Mouse (Mus musculus) ES-Bruce4 (cell line): ENCODE measurements around the gene Xcr1. TPM values are rescaled to one million over a fixed set of nuclear protein-coding genes. Genes with fewer than 3 reads are reported as not detected.

Experiments used
- H3K27ac ChIP-seq: 2 replicates; pipeline ENCODE4 v1.5.1; 2012; ENCODE audit warnings: low read length, inconsistent platforms; ENCODE audit not compliant: insufficient read depth
- H3K27me3 ChIP-seq: 2 replicates; pipeline ENCODE4 v1.6.1; 2012; ENCODE audit warnings: mild to moderate bottlenecking, low read length, inconsistent platforms; ENCODE audit not compliant: control insufficient read depth, poor library complexity, insufficient read depth, severe bottlenecking
- H3K36me3 ChIP-seq: 2 replicates; pipeline ENCODE4 v1.6.1; 2012; ENCODE audit warnings: inconsistent platforms, mild to moderate bottlenecking, low read length, moderate library complexity; ENCODE audit not compliant: control insufficient read depth, poor library complexity, insufficient read depth, severe bottlenecking
- H3K4me1 ChIP-seq: one replicate; pipeline ENCODE4 v1.8.1; 2011; ENCODE audit warnings: low read length; ENCODE audit not compliant: control insufficient read depth, insufficient read depth
- H3K4me3 ChIP-seq: 2 replicates; pipeline ENCODE4 v1.5.1; 2011; ENCODE audit warnings: low read depth, mild to moderate bottlenecking, low read length
- H3K9ac ChIP-seq: 2 replicates; pipeline ENCODE4 v1.6.1; 2012; ENCODE audit warnings: low read depth, mild to moderate bottlenecking, inconsistent platforms; ENCODE audit not compliant: poor library complexity, severe bottlenecking
- H3K9me3 ChIP-seq: replicated peaks from 2 replicates; pipeline ENCODE4 v1.6.1; 2012; ENCODE audit warnings: mild to moderate bottlenecking, low read length, inconsistent platforms; ENCODE audit not compliant: control insufficient read depth, poor library complexity, insufficient read depth, severe bottlenecking
- CTCF ChIP-seq: IDR thresholded peaks from one replicate; pipeline ENCODE4 v1.8.1; 2011; ENCODE audit warnings: low read depth, low read length
- EP300 ChIP-seq: IDR thresholded peaks from 2 replicates; pipeline ENCODE4 v1.6.1; 2011; ENCODE audit warnings: low read depth, low read length; ENCODE audit not compliant: insufficient read depth
- POLR2A ChIP-seq: IDR thresholded peaks from one replicate; pipeline ENCODE4 v1.8.1; 2011; ENCODE audit warnings: low read length; ENCODE audit not compliant: insufficient read depth
- polyA plus RNA-seq: library from polyadenylated mRNA; stranded (reverse); fragments of >200 nt; gene quantifications from 2 replicates; pipeline ENCODE4 v1.2.4, GENCODE M21; 2011; ENCODE audit warnings: low read depth; ENCODE audit not compliant: missing spikeins, insufficient read depth, insufficient read length

The Xcr1 gene
- polyA plus RNA-seq, 1 experiment = not detected

DNA sequence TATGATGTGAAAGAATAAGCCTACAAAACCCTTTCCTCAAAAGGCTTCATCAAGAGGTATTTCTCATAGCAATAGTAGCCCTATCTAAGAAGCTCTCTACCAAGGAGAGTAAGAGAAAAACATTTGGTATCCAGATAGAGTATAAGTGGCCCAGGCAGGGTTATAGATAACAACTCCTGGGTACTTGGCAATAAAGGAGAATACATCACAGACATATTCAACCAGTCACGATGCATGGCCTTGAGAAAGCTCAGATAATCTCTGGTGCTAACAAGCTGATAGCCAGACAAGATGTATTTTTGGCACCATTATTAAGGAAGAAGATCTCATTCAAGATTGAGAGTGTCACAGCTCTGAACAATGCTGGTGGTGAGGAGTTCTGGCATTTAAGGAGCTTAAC, 15.3 kb downstream of the Xcr1 start:
- Histone ChIP-seq H3K9ac (no peak overlapping the region), H3K36me3 (no peaks in the 10 kb centered on the region), H3K4me3 (no peak overlapping the region), H3K9me3 (no peaks in the 10 kb centered on the region), H3K27me3 (no peaks in the 10 kb centered on the region), H3K27ac (no peak overlapping the region), H3K4me1 (peaks cover 1% of the 10 kb centered on the region)
- TF ChIP-seq EP300 (no peak), CTCF (no peak), POLR2A (no peak)

DNA sequence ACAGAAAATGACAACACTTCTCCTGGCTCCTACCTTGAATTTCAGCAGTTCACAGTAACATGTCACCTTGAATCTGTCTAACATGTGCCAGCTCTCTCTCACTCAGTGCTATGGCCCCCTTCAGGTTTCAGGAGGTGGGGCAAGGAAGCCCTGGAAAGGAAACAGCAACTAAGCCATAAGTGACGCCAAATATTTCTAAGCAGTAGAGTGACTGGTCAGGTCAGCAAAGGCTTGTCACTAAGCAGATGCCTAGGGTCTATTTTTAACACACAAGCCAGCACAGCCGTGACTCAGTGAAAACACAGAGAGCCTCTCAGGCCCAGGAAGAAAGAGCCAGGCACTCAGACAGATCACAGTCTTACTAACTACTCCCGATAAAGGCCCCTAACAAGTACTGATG, 16.7 kb downstream of the Xcr1 start:
- Histone ChIP-seq H3K4me3 (no peak overlapping the region), H3K4me1 (no peaks in the 10 kb centered on the region), H3K27ac (no peak overlapping the region), H3K9me3 (no peaks in the 10 kb centered on the region), H3K9ac (no peak overlapping the region), H3K27me3 (no peaks in the 10 kb centered on the region), H3K36me3 (no peaks in the 10 kb centered on the region)
- TF ChIP-seq EP300 (no peak), CTCF (no peak), POLR2A (no peak)

DNA sequence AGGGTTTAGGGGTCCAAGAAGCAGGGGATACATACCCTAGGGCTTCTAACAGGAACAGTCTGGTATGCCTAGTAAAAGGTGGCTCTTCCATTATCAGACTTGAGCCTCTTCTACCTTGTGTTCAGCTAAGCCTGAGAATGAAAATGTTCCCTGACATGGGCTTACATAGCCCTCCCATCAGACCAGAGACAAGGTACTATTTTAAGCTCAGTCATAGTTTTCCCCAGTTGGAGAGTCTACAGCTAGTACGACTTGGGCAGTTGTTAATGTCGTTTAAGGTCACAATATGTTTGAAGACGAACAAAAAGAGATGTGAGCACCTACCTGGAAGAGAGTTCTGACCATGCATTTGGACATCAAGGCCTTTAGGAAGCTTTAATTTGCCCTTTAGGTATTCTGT, 17.4 kb downstream of the Xcr1 start:
- H3K4me1 ChIP-seq = no peaks in the 10 kb centered on the region
- H3K36me3 ChIP-seq = no peaks in the 10 kb centered on the region
- H3K4me3 ChIP-seq = no peak overlapping the region
- H3K27ac ChIP-seq = no peak overlapping the region
- no peak for TF ChIP-seq EP300
- no peak for TF ChIP-seq POLR2A
- no peak for TF ChIP-seq CTCF
- H3K9me3 ChIP-seq = no peaks in the 10 kb centered on the region
- H3K9ac ChIP-seq = no peak overlapping the region
- H3K27me3 ChIP-seq = no peaks in the 10 kb centered on the region

DNA sequence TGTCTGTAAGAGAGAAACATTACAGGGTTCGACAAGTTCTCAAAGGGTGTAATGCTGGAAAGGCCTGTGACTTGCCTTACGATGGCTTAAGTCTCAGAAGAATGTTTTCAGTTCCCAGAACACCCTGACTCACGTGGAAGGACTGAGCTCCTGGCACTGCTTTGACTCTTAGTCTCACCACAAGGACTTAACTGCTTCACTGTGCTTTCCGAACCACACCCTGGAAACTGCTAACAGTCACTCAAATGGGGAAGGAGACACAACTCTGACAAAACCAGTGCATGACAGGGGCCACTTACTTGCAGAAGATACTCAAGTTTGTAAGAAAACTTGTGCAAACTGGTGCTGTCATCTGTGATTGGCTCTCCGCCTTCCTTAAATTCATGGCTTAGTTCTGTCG, 21.6 kb downstream of the Xcr1 start:
- H3K27ac ChIP-seq = no peak overlapping the region
- no peaks in the 10 kb centered on the region for H3K27me3 ChIP-seq
- no peak overlapping the region for H3K9ac ChIP-seq
- no peaks in the 10 kb centered on the region for H3K4me1 ChIP-seq
- no peaks in the 10 kb centered on the region for H3K9me3 ChIP-seq
- H3K4me3 ChIP-seq = no peak overlapping the region
- H3K36me3 ChIP-seq = peaks cover 4% of the 10 kb centered on the region
- TF ChIP-seq EP300 = no peak
- no peak for TF ChIP-seq POLR2A
- no peak for TF ChIP-seq CTCF

DNA sequence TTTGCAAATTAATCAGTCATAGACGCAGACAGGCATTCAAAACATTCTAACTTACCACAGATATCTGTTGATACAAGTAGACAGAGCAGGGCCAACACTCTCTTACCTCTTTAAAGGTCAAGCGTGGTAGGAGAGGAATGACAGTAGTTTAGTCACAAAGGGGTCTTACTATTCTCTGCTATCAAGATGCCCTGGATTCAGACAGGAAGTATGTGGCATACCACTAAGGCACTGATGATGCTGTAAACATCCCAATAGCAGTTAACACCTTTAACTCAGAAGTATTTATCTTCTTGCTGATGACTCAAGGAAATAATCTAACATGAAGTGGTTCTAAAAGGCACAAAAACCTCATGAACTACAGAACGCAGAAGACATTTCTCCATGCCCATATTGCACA, 26.0 kb downstream of the Xcr1 start:
- no peak for TF ChIP-seq EP300
- TF ChIP-seq CTCF = no peak
- TF ChIP-seq POLR2A = no peak
- Histone ChIP-seq H3K27me3 (no peaks in the 10 kb centered on the region), H3K27ac (no peak overlapping the region), H3K4me1 (no peaks in the 10 kb centered on the region), H3K9ac (no peak overlapping the region), H3K4me3 (no peak overlapping the region), H3K9me3 (no peaks in the 10 kb centered on the region), H3K36me3 (peaks cover 4% of the 10 kb centered on the region)

DNA sequence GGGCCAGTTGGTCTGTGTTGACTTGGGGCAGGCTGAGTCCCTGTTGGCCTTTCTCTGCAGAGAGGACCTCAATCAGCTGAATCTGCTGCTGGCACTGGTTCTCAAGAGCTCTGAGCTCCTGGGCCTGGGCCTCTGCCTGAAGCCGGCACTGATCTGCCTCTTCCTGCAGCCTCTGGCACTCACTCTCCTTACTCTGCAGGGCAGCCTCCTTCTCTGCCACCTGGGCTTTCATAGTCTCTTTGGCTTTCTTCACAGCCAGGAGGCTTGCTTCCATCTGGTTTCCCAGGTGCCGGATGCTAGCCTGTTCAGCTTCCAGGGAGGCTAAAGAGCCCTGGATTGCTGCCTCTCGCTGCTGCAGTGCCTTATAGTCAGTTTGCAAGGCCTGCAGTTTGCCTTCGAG, 32.9 kb downstream of the Xcr1 start:
- no peak overlapping the region for H3K4me3 ChIP-seq
- H3K4me1 ChIP-seq = no peaks in the 10 kb centered on the region
- H3K36me3 ChIP-seq = no peaks in the 10 kb centered on the region; the same call in 1 of the 2 replicates
- no peak overlapping the region for H3K27ac ChIP-seq
- no peak overlapping the region for H3K9ac ChIP-seq
- TF ChIP-seq CTCF = no peak
- no peaks in the 10 kb centered on the region for H3K9me3 ChIP-seq
- H3K27me3 ChIP-seq = no peaks in the 10 kb centered on the region
